Mouse (Mus musculus) left cerebral cortex, adult 11 months (tissue): ENCODE measurements around the gene Ccnl2.
"Not testable (repeated sequence)": the region's sequence is repeated elsewhere in the genome, so short reads cannot be mapped to it uniquely, and the experiment has no call there.

Experiments used
- DNase-seq: peaks from one replicate; pipeline ENCODE4 v3.0.0; 2022; ENCODE audit warnings: low spot score

The Ccnl2 gene

GRCm38 (mm10) chr4:155811929-155812664, at the start of gene Ccnl2:
TSS of gene Ccnl2 (plus strand) at chr4:155812489.
- DNase-seq = peak; percentile 89

GRCm38 (mm10) chr4:155769496-155769879, 42.8 kb upstream of the Ccnl2 start:
- no peak for DNase-seq

GRCm38 (mm10) chr4:155769880-155770512, 42.3 kb upstream of the Ccnl2 start:
- peak; percentile 75 for DNase-seq

GRCm38 (mm10) chr4:155770626-155771025, 41.7 kb upstream of the Ccnl2 start:
- no peak for DNase-seq

- DNase-seq = no peak
Observed at GRCm38 (mm10) chr4:155771706-155772105, 40.6 kb upstream of the Ccnl2 start.

GRCm38 (mm10) chr4:155772786-155773185, 39.5 kb upstream of the Ccnl2 start:
- no peak for DNase-seq

GRCm38 (mm10) chr4:155773335-155774078, 38.8 kb upstream of the Ccnl2 start:
- no peak for DNase-seq

GRCm38 (mm10) chr4:155774280-155774754, 38.0 kb upstream of the Ccnl2 start, which contains the start of gene Vwa1:
TSS of gene Vwa1 (minus strand) at chr4:155774698.
- DNase-seq = peak; percentile 76

GRCm38 (mm10) chr4:155774971-155775740, 37.1 kb upstream of the Ccnl2 start:
- DNase-seq = no peak

- DNase-seq = no peak
Observed at GRCm38 (mm10) chr4:155775855-155776254, 36.4 kb upstream of the Ccnl2 start.

GRCm38 (mm10) chr4:155776704-155777335, 35.5 kb upstream of the Ccnl2 start:
- DNase-seq = no peak

GRCm38 (mm10) chr4:155777816-155778215, 34.5 kb upstream of the Ccnl2 start:
- no peak for DNase-seq

- no peak for DNase-seq
Observed at GRCm38 (mm10) chr4:155779498-155779897, 32.8 kb upstream of the Ccnl2 start.

GRCm38 (mm10) chr4:155780895-155781294, 31.4 kb upstream of the Ccnl2 start:
- DNase-seq = no peak

GRCm38 (mm10) chr4:155783486-155784080, 28.7 kb upstream of the Ccnl2 start:
- no peak for DNase-seq

GRCm38 (mm10) chr4:155784081-155784701, 28.1 kb upstream of the Ccnl2 start:
- no peak for DNase-seq

- no peak for DNase-seq
Observed at GRCm38 (mm10) chr4:155785246-155785645, 27.0 kb upstream of the Ccnl2 start.

GRCm38 (mm10) chr4:155785819-155786218, 26.5 kb upstream of the Ccnl2 start, which contains the start of gene Tmem88b:
TSS of gene Tmem88b (minus strand) at chr4:155785874.
- no peak for DNase-seq

- no peak for DNase-seq
Observed at GRCm38 (mm10) chr4:155788300-155788699, 24.0 kb upstream of the Ccnl2 start.

- DNase-seq = not testable (repeated sequence)
Observed at GRCm38 (mm10) chr4:155788833-155789232, 23.5 kb upstream of the Ccnl2 start.
